ENCODE assay signal across 20 mouse cellular contexts in the genomic region with DNA sequence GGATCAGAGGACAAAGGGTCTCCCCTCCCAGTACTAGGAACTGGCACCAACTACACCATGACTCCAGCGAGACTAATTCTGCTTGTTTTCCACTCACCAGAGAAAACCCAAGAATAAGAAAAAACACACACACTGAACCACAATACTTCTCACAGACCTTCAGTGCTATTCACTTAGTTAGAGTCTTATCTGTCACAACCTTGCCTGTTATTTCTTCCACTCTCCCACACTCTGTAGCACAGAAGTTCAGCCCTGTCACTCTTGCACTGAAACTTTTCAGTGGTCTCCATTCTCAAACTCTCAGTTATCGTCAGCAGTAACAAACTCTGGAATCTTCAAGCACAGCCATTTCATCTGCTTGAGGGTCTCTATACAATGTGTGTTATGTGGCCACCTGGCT. TPM values are rescaled to one million over a fixed set of nuclear protein-coding genes. Genes with fewer than 3 reads are reported as not detected.
DNase-seq lines count a peak whose midpoint lies in the region; ATAC-seq and TF ChIP-seq lines count a peak whose summit lies in the region.
"Had no signal": no experiment of that assay in that cellular context is flagged by ENCODE, and none has a peak within 500 bp of the region (broad histone marks: within the 10 kb centered on the region; RNA-seq: fewer than 3 reads in every experiment).

No protein-coding gene starts in this region.

- no peaks in the 10 kb centered on the region for H3K27me3 ChIP-seq in heart, embryonic 13.5 days (replicated peaks)
- H3K27me3 ChIP-seq in liver, embryonic 11.5 days (replicated peaks; ENCODE audit: control insufficient read depth, insufficient read depth, low read length), result no peaks in the 10 kb centered on the region
- H3K27me3 ChIP-seq in liver, postnatal 0 days (ENCODE audit: insufficient read depth, low read length), result no peaks in the 10 kb centered on the region
- H3K27me3 ChIP-seq in liver, embryonic 14.5 days (ENCODE audit: control insufficient read depth, insufficient read depth, low read length), result no peaks in the 10 kb centered on the region
- H3K27me3 ChIP-seq: embryonic facial prominence, embryonic 15.5 days; forebrain, embryonic 15.5 days; hindbrain, embryonic 13.5 days had no signal

- H3K27ac ChIP-seq in heart, embryonic 13.5 days (replicated peaks), result peak overlapping the region; percentile 59
- H3K27ac ChIP-seq in liver, embryonic 11.5 days (ENCODE audit: low read depth, low read length), result no peak overlapping the region; the same call in 1 of the 2 replicates
- no peak overlapping the region for H3K27ac ChIP-seq in liver, postnatal 0 days (ENCODE audit: low read depth)
- no peak overlapping the region for H3K27ac ChIP-seq in liver, embryonic 14.5 days
- H3K27ac ChIP-seq: embryonic facial prominence, embryonic 15.5 days; forebrain, embryonic 15.5 days; hindbrain, embryonic 13.5 days; hindbrain, postnatal 0 days had no signal

- TF ChIP-seq EP300 in liver, postnatal 0 days (IDR thresholded peaks at IDR 0.05; ENCODE audit: low read depth), result no peak
- no peak for TF ChIP-seq EP300 in liver, embryonic 14.5 days (IDR thresholded peaks at IDR 0.05; ENCODE audit: low read depth)

- peaks cover 7% of the 10 kb centered on the region for H3K36me3 ChIP-seq in heart, embryonic 13.5 days
- no peaks in the 10 kb centered on the region; the same call in none of the 2 replicates for H3K36me3 ChIP-seq in liver, embryonic 11.5 days (ENCODE audit: control insufficient read depth, insufficient read depth, low read length)
- peaks cover 3% of the 10 kb centered on the region; the same call in 1 of the 2 replicates for H3K36me3 ChIP-seq in liver, postnatal 0 days (replicated peaks; ENCODE audit: insufficient read depth, low read length)
- peaks cover 14% of the 10 kb centered on the region for H3K36me3 ChIP-seq in liver, embryonic 14.5 days (replicated peaks; ENCODE audit: control insufficient read depth, insufficient read depth, low read depth)
- H3K36me3 ChIP-seq: embryonic facial prominence, embryonic 15.5 days; forebrain, embryonic 15.5 days; hindbrain, embryonic 13.5 days had no signal

- no peak for DNase-seq in heart, postnatal 14 days
- no peak for DNase-seq in liver, embryonic 11.5 days (ENCODE audit: low spot score)
- no peak for DNase-seq in liver, postnatal 0 days
- DNase-seq in liver, embryonic 14.5 days (ENCODE audit: low read depth in 3 of 3, low spot score in 3 of 3), result no peak
- DNase-seq in layer of hippocampus, adult 8-10 months (ENCODE audit: low spot score in 2 of 2), result no peak
- DNase-seq: adrenal gland, adult 8-10 months; cerebellum, adult 11 months; cerebellum, adult 8-10 months; cerebellum, postnatal 14 days; embryo, embryonic 11 days; gastrocnemius, postnatal 36 days; heart, adult 18-20 months; kidney, adult 11 months had no signal

- no peak overlapping the region for H3K9ac ChIP-seq in heart, embryonic 13.5 days
- no peak overlapping the region for H3K9ac ChIP-seq in liver, embryonic 11.5 days (ENCODE audit: low read depth, low read length)
- no peak overlapping the region for H3K9ac ChIP-seq in liver, postnatal 0 days (replicated peaks)
- H3K9ac ChIP-seq in liver, embryonic 14.5 days (replicated peaks), result no peak overlapping the region
- H3K9ac ChIP-seq: embryonic facial prominence, embryonic 15.5 days; forebrain, embryonic 15.5 days; hindbrain, embryonic 13.5 days had no signal

- TF ChIP-seq CTCF in liver, postnatal 0 days (IDR thresholded peaks at IDR 0.05; ENCODE audit: low read depth), result no peak
- no peak for TF ChIP-seq CTCF in liver, embryonic 14.5 days (IDR thresholded peaks at IDR 0.05; ENCODE audit: low read depth)

- H3K4me3 ChIP-seq in heart, embryonic 13.5 days, result no peak overlapping the region
- no peak overlapping the region for H3K4me3 ChIP-seq in liver, embryonic 11.5 days (ENCODE audit: low read depth, low read length)
- no peak overlapping the region for H3K4me3 ChIP-seq in liver, postnatal 0 days (ENCODE audit: low read depth, low read length)
- no peak overlapping the region for H3K4me3 ChIP-seq in liver, embryonic 14.5 days (ENCODE audit: insufficient read depth in 1 of 2, low read depth in 2 of 2, low read length in 2 of 2)
- H3K4me3 ChIP-seq: embryonic facial prominence, embryonic 15.5 days; erythroblast, embryonic 14.5 days; forebrain, embryonic 15.5 days; hindbrain, embryonic 13.5 days had no signal

- ATAC-seq in heart, embryonic 13.5 days (ENCODE audit: extremely low read depth, insufficient number of reproducible peaks, low FRiP score, low TSS enrichment), result no peak
- peak; percentile 72 for ATAC-seq in liver, embryonic 11.5 days (replicated peaks; ENCODE audit: low FRiP score)
- no peak for ATAC-seq in liver, postnatal 0 days
- peak; percentile 58; the same call in 1 of the 2 replicates for ATAC-seq in liver, embryonic 14.5 days (ENCODE audit: insufficient read depth)
- ATAC-seq in megakaryocyte-erythroid progenitor cell, adult 5-6 weeks (replicated peaks; ENCODE audit: low FRiP score, low TSS enrichment, poor library complexity, severe bottlenecking), result peak; percentile 81
- ATAC-seq: forebrain, embryonic 15.5 days; hindbrain, postnatal 0 days had no signal

- intact Hi-C loops in heart, postnatal 14 days (cut with DNase I), result no loop called here

- no peak overlapping the region for H3K4me2 ChIP-seq in heart, embryonic 13.5 days
- no peak overlapping the region for H3K4me2 ChIP-seq in liver, embryonic 11.5 days
- no peak overlapping the region for H3K4me2 ChIP-seq in liver, postnatal 0 days (ENCODE audit: low read depth, low read length)
- no peak overlapping the region for H3K4me2 ChIP-seq in liver, embryonic 14.5 days (ENCODE audit: low read depth)
- H3K4me2 ChIP-seq: embryonic facial prominence, embryonic 15.5 days; forebrain, embryonic 15.5 days; hindbrain, embryonic 13.5 days had no signal

- H3K4me1 ChIP-seq in heart, embryonic 13.5 days, result peaks cover 36% of the 10 kb centered on the region
- H3K4me1 ChIP-seq in liver, embryonic 11.5 days (replicated peaks; ENCODE audit: control insufficient read depth, insufficient read depth, low read length), result peaks cover 12% of the 10 kb centered on the region; the same call in 1 of the 2 replicates
- no peaks in the 10 kb centered on the region for H3K4me1 ChIP-seq in liver, postnatal 0 days (ENCODE audit: insufficient read depth)
- 0 out of 4 replicates have a peak, but pooled peaks cover 0 to 7% of the 10 kb centered on the region in 2 experiments for H3K4me1 ChIP-seq in liver, embryonic 14.5 days (replicated peaks; ENCODE audit: control insufficient read depth in 2 of 2, insufficient read depth in 2 of 2, low read length in 1 of 2)
- H3K4me1 ChIP-seq: embryonic facial prominence, embryonic 15.5 days; forebrain, embryonic 15.5 days; hindbrain, embryonic 13.5 days had no signal

- no peaks in the 10 kb centered on the region for H3K9me3 ChIP-seq in heart, embryonic 13.5 days
- no peaks in the 10 kb centered on the region for H3K9me3 ChIP-seq in liver, embryonic 11.5 days (ENCODE audit: control insufficient read depth, low read length)
- no peaks in the 10 kb centered on the region for H3K9me3 ChIP-seq in liver, postnatal 0 days (ENCODE audit: low read length)
- no peaks in the 10 kb centered on the region for H3K9me3 ChIP-seq in liver, embryonic 14.5 days (ENCODE audit: control insufficient read depth, low read length)
- H3K9me3 ChIP-seq: embryonic facial prominence, embryonic 15.5 days; forebrain, embryonic 15.5 days; hindbrain, embryonic 13.5 days had no signal

- 57% methylated on average over 2 of the region's 2 CpGs for WGBS in heart, embryonic 13.5 days
- 83% methylated on average over 2 of the region's 2 CpGs for WGBS in liver, embryonic 11.5 days
- WGBS in liver, postnatal 0 days (ENCODE audit: insufficient replicate concordance), result 72% methylated on average over 2 of the region's 2 CpGs
- 47% methylated on average over 2 of the region's 2 CpGs for WGBS in liver, embryonic 14.5 days (ENCODE audit: insufficient replicate concordance)

RNA-seq across cellular contexts. Expression of gene Bard1, which starts 50.2 kb away (rescaled TPM):
- 1.6 and 2.0 TPM in 2 replicates for polyA plus RNA-seq in heart, embryonic 13.5 days (2015; fragmentation: Nextera tagmentation; extraction: Ambion mirVana)
- 1 to 10 TPM; 1.0 to 1.8 TPM for total RNA-seq in heart, postnatal 14 days (2021)
- polyA plus RNA-seq in liver, embryonic 11.5 days (2014; fragmentation: Nextera tagmentation; extraction: Ambion mirVana), result 2.9 and 3.5 TPM in 2 replicates
- 1.5 and 1.7 TPM in 2 replicates for polyA plus RNA-seq in liver, postnatal 0 days (2015; fragmentation: Nextera tagmentation; extraction: Ambion mirVana)
- 6.0 and 7.1 TPM in 2 replicates for polyA plus RNA-seq in liver, embryonic 14.5 days (2012; rRNA removed)
- polyA plus RNA-seq in liver, embryonic 14.5 days (2014; fragmentation: Nextera tagmentation; extraction: Ambion mirVana), result 2.5 and 2.6 TPM in 2 replicates
- 31.7 and 32.1 TPM in 2 replicates for total RNA-seq in megakaryocyte-erythroid progenitor cell, adult 5-6 weeks (2014; fragmentation: Nextera tagmentation)
- total RNA-seq in megakaryocyte-erythroid progenitor cell, adult 5-6 weeks (2017), result 13.8 and 18.9 TPM in 2 replicates
- under 1 TPM; 0.41 to 0.80 (median 0.53) TPM for total RNA-seq in layer of hippocampus, adult 8-10 months (2022)

Comparison
In these comparisons a context has a peak if more than half of its experiments do, and no peak if none do; other contexts are left out.
1. ATAC-seq: peak in liver, embryonic 11.5 days (single experiment), liver, embryonic 14.5 days (single experiment) and megakaryocyte-erythroid progenitor cell, adult 5-6 weeks (single experiment); none in heart, embryonic 13.5 days (single experiment) and liver, postnatal 0 days (single experiment).